Mouse (Mus musculus) hindbrain, postnatal 0 days (tissue): ENCODE results near the gene Gli3. TPM values are rescaled to one million over a fixed set of nuclear protein-coding genes. Genes with fewer than 3 reads are reported as not detected.

ENCODE experiments used
- ATAC-seq: fragments of 200-750 bp; cut with Nextera tagmentation; 2 replicates; pipeline ENCODE4 v1.8.0; 2017; ENCODE audit warnings: mild to moderate bottlenecking, moderate TSS enrichment, moderate library complexity
- DNase-seq: peaks from one replicate; pipeline ENCODE4 v3.0.0-alpha.2; 2015; ENCODE audit warnings: low spot score
- H3K27ac ChIP-seq: fragments of 300-500 bp; sonication (generic); 2 replicates; pipeline ENCODE4 v1.5.1; 2014; ENCODE audit warnings: mild to moderate bottlenecking
- H3K27me3 ChIP-seq: fragments of 300-500 bp; sonication (generic); 2 replicates; pipeline ENCODE4 v1.6.1; 2014; ENCODE audit warnings: low read length, mixed read lengths; ENCODE audit not compliant: insufficient read depth
- H3K36me3 ChIP-seq: fragments of 300-500 bp; sonication (generic); 2 replicates; pipeline ENCODE4 v1.6.1; 2014; ENCODE audit warnings: low read length, mixed read lengths; ENCODE audit not compliant: insufficient read depth
- H3K4me1 ChIP-seq: fragments of 300-500 bp; sonication (generic); 2 replicates; pipeline ENCODE4 v1.6.1; 2014; ENCODE audit warnings: antibody characterized with exemption, low read length, mixed read lengths; ENCODE audit not compliant: insufficient read depth
- H3K4me2 ChIP-seq: fragments of 300-500 bp; sonication (generic); 2 replicates; pipeline ENCODE4 v1.6.1; 2014; ENCODE audit warnings: low read depth, mild to moderate bottlenecking, low read length, moderate library complexity, mixed read lengths
- H3K4me3 ChIP-seq: fragments of 300-500 bp; sonication (generic); 2 replicates; pipeline ENCODE4 v1.5.1; 2014; ENCODE audit warnings: low read length
- H3K9ac ChIP-seq: fragments of 300-500 bp; sonication (generic); replicated peaks from 2 replicates; pipeline ENCODE4 v1.6.1; 2014; ENCODE audit warnings: mild to moderate bottlenecking, low read length, moderate library complexity, mixed read lengths
- H3K9me3 ChIP-seq: fragments of 300-500 bp; sonication (generic); 2 replicates; pipeline ENCODE4 v1.6.1; 2016; ENCODE audit warnings: low read length, mixed read lengths
- CTCF ChIP-seq: IDR thresholded peaks from 2 replicates; pipeline ENCODE4 v1.5.1; 2016; ENCODE audit warnings: antibody characterized with exemption, control low read depth, low read depth
- WGBS: fragments of 180-500 bp; shearing (Covaris S2); extraction: QIAGEN DNeasy Blood & Tissue Kit; methylation state at CpG from one replicate; pipeline ENCODE4 v1.1.7; 2014; 5-methylcytosine and 5-hydroxymethylcytosine counted together
- polyA plus RNA-seq: library from polyadenylated mRNA; unstranded; fragments of >200 nt; fragmentation: Nextera tagmentation; extraction: Ambion mirVana; gene quantifications from 2 replicates; pipeline ENCODE4 v1.2.1, GENCODE M21; 2015
- total RNA-seq: library from RNA; depleted of rRNA; stranded (reverse); fragments of >200 nt; gene quantifications from 2 replicates; pipeline ENCODE4 v1.2.3, GENCODE M21; 2014

Gli3 gene
- total and polyA plus RNA-seq, 2 experiments from 2014 or later, result 3.7 to 7.3 TPM

DNA sequence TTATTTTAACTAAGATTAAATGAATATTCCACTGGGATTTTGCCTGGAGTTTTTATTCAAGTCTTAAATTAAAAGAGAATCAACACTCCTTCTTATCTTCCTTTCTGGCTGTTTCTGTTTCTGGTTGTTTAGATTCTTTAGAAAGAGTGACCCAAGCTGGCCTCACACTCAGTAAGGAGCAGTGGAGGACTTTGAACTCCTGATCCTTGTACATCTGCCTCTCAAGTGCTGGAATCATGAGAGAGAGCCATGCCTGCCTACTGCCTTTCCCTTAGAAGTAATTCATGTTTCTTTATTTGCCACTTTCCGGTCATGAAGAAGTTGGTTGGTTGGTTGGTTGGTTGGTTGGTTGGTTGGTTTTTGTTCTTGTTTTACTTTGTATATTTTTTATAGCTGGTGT lies 218.5 kb downstream of the Gli3 start:
- Histone ChIP-seq H3K36me3 (no peaks in the 10 kb centered on the region), H3K9ac (no peak overlapping the region), H3K4me1 (no peaks in the 10 kb centered on the region), H3K27me3 (no peaks in the 10 kb centered on the region), H3K4me3 (no peak overlapping the region), H3K9me3 (no peaks in the 10 kb centered on the region), H3K27ac (no peak overlapping the region), H3K4me2 (no peak overlapping the region)
- DNase-seq (no peak), ATAC-seq (no peak)
- 90% methylated on average over 1 of the region's 1 CpGs for WGBS
- no peak for TF ChIP-seq CTCF

GRCm38 (mm10) chr13:15683006-15683405 lies 220.0 kb downstream of the Gli3 start:
- WGBS, result 55% methylated on average over 1 of the region's 1 CpGs
- Histone ChIP-seq H3K36me3 (no peaks in the 10 kb centered on the region), H3K4me1 (no peaks in the 10 kb centered on the region), H3K9ac (no peak overlapping the region), H3K27ac (no peak overlapping the region), H3K4me2 (no peak overlapping the region), H3K27me3 (no peaks in the 10 kb centered on the region), H3K4me3 (no peak overlapping the region), H3K9me3 (no peaks in the 10 kb centered on the region)
- no peak for DNase-seq
- TF ChIP-seq CTCF, result no peak
- ATAC-seq, result no peak

GRCm38 (mm10) chr13:15688074-15688825 lies 225.2 kb downstream of the Gli3 start:
- no peak overlapping the region for H3K9ac ChIP-seq
- no peak overlapping the region for H3K4me2 ChIP-seq
- H3K36me3 ChIP-seq, result no peaks in the 10 kb centered on the region
- no peak overlapping the region for H3K27ac ChIP-seq
- WGBS, result 70% methylated on average over 6 of the region's 6 CpGs
- DNase-seq (peak; percentile 16), ATAC-seq (no peak)
- no peaks in the 10 kb centered on the region for H3K4me1 ChIP-seq
- no peak for TF ChIP-seq CTCF
- H3K27me3 ChIP-seq, result no peaks in the 10 kb centered on the region
- H3K4me3 ChIP-seq, result no peak overlapping the region
- no peaks in the 10 kb centered on the region for H3K9me3 ChIP-seq

DNA sequence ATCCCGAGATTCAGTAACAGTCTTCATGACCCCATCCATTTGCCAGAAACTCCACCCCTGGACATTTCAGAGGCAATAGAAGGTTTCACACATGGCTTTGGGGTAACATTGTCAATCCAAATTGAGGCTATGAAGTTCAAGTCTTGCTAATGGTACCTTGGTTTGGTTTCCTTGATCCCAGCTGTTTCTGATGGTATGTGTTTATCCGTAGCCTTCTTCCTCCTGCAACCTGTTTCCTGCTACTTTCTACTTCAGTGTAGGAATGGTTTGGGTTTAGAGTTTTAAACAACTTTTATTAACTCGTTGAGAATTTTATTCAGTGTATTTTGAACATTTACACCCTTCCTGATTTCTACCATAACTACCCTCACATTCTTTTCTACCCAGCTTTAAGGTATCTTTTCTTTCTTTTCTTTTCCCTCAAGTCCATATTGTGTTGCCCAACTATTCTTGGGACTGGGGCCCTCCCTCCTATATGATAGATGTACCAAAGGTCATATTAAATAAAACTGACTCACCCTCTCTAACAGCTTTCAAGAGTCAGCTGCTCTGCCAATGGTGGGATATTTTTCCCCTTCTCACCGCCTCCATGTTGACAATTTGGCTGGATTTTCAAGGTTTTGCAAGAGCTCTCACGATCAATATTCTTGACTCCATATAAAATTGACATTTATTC lies 225.9 kb downstream of the Gli3 start:
- Histone ChIP-seq H3K27ac (no peak overlapping the region), H3K4me3 (no peak overlapping the region), H3K9ac (no peak overlapping the region), H3K9me3 (no peaks in the 10 kb centered on the region), H3K36me3 (no peaks in the 10 kb centered on the region), H3K4me1 (no peaks in the 10 kb centered on the region), H3K27me3 (no peaks in the 10 kb centered on the region), H3K4me2 (no peak overlapping the region)
- ATAC-seq (no peak), DNase-seq (no peak)
- 88% methylated on average over 5 of the region's 5 CpGs for WGBS
- TF ChIP-seq CTCF, result no peak

DNA sequence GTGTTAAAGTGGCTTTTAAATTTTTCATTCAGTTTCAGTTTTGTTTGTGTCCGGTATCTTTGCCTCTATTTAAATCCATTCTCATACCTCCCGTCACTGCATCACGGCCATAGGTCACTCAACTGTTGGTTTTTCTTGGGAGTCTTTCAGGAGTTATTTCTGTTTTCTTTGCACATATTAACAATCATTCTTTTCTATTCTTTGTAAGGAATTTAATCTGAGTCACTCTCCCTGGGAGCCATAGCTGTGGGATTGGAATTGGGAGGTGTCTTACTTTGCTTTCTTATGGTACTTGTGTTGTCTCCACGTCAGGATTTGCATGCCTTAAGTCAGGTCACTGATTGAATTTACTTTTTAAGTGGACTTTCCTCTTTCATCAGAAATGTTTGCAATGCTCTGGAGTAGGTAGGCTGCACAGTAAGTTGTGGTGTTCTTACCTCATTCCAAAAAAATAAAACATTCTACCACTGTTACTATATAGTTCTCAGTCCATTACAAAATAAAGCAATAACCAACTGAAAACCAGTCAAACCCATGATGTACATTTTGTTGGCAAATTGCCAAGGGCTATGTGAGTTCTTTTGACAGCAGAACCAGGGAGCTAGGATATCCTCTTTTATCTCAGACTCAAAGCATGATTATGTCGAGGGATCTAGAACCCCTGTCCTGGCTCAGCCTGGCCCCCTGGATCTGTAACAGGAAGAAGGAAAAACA lies 228.9 kb downstream of the Gli3 start:
- 54% methylated on average over 5 of the region's 5 CpGs for WGBS
- Histone ChIP-seq H3K4me3 (no peak overlapping the region), H3K9ac (no peak overlapping the region), H3K4me2 (no peak overlapping the region), H3K4me1 (no peaks in the 10 kb centered on the region), H3K27me3 (no peaks in the 10 kb centered on the region), H3K9me3 (no peaks in the 10 kb centered on the region), H3K36me3 (no peaks in the 10 kb centered on the region), H3K27ac (no peak overlapping the region)
- ATAC-seq (no peak), DNase-seq (peak; percentile 37)
- no peak for TF ChIP-seq CTCF

GRCm38 (mm10) chr13:15692465-15692809 lies 229.4 kb downstream of the Gli3 start:
- Histone ChIP-seq H3K36me3 (no peaks in the 10 kb centered on the region), H3K4me1 (no peaks in the 10 kb centered on the region), H3K27ac (no peak overlapping the region), H3K9ac (no peak overlapping the region), H3K4me3 (no peak overlapping the region), H3K9me3 (no peaks in the 10 kb centered on the region), H3K4me2 (no peak overlapping the region), H3K27me3 (no peaks in the 10 kb centered on the region)
- ATAC-seq, result no peak
- no peak for DNase-seq
- no peak for TF ChIP-seq CTCF
